Mouse (Mus musculus): Measurements from ENCODE around the gene Dnaja3. TPM values are rescaled to one million over a fixed set of nuclear protein-coding genes. Genes with fewer than 3 reads are reported as not detected.

Gene Dnaja3
- total RNA-seq, 2 experiments from 2014 or later = 56.5 to 106 TPM

GRCm38 (mm10) chr16:4702646-4703045, 62.9 kb downstream of the Dnaja3 start:
- ATAC-seq (replicated peaks; ENCODE audit: low FRiP score, low TSS enrichment, poor library complexity, severe bottlenecking) = no peak

- no peak for ATAC-seq (replicated peaks; ENCODE audit: low FRiP score, low TSS enrichment, poor library complexity, severe bottlenecking)
Measured at GRCm38 (mm10) chr16:4705541-4705940, 65.8 kb downstream of the Dnaja3 start.

- no peak for ATAC-seq (replicated peaks; ENCODE audit: low FRiP score, low TSS enrichment, poor library complexity, severe bottlenecking)
Measured at GRCm38 (mm10) chr16:4711173-4711572, 71.4 kb downstream of the Dnaja3 start.

- no peak for ATAC-seq (replicated peaks; ENCODE audit: low FRiP score, low TSS enrichment, poor library complexity, severe bottlenecking)
Measured at GRCm38 (mm10) chr16:4713861-4714710, 74.3 kb downstream of the Dnaja3 start.

- no peak for ATAC-seq (replicated peaks; ENCODE audit: low FRiP score, low TSS enrichment, poor library complexity, severe bottlenecking)
Measured at GRCm38 (mm10) chr16:4717866-4718265, 78.1 kb downstream of the Dnaja3 start.

- peak; percentile 89 for ATAC-seq (replicated peaks; ENCODE audit: low FRiP score, low TSS enrichment, poor library complexity, severe bottlenecking)
Measured at GRCm38 (mm10) chr16:4718753-4719518, 79.1 kb downstream of the Dnaja3 start, which contains the start of gene Nmral1. TSS of gene Nmral1 (minus strand) at chr16:4719356.

- no peak for ATAC-seq (replicated peaks; ENCODE audit: low FRiP score, low TSS enrichment, poor library complexity, severe bottlenecking)
Measured at GRCm38 (mm10) chr16:4722128-4722914, 82.5 kb downstream of the Dnaja3 start.

- no peak for ATAC-seq (replicated peaks; ENCODE audit: low FRiP score, low TSS enrichment, poor library complexity, severe bottlenecking)
Measured at GRCm38 (mm10) chr16:4722915-4723209, 83.1 kb downstream of the Dnaja3 start.

GRCm38 (mm10) chr16:4725266-4725665, 85.5 kb downstream of the Dnaja3 start:
- ATAC-seq (replicated peaks; ENCODE audit: low FRiP score, low TSS enrichment, poor library complexity, severe bottlenecking) = no peak

- ATAC-seq (replicated peaks; ENCODE audit: low FRiP score, low TSS enrichment, poor library complexity, severe bottlenecking) = peak; percentile 97
Measured at GRCm38 (mm10) chr16:4725780-4726527, 86.2 kb downstream of the Dnaja3 start, which contains the start of gene Hmox2. TSS of gene Hmox2 (plus strand) at chr16:4726361.

- peak; percentile 56 for ATAC-seq (replicated peaks; ENCODE audit: low FRiP score, low TSS enrichment, poor library complexity, severe bottlenecking)
Measured at GRCm38 (mm10) chr16:4726528-4727128, 86.8 kb downstream of the Dnaja3 start.

GRCm38 (mm10) chr16:4727526-4727925, 87.7 kb downstream of the Dnaja3 start:
- no peak for ATAC-seq (replicated peaks; ENCODE audit: low FRiP score, low TSS enrichment, poor library complexity, severe bottlenecking)

- ATAC-seq (replicated peaks; ENCODE audit: low FRiP score, low TSS enrichment, poor library complexity, severe bottlenecking) = no peak
Measured at GRCm38 (mm10) chr16:4727963-4728362, 88.2 kb downstream of the Dnaja3 start.

GRCm38 (mm10) chr16:4730776-4731358, 91.1 kb downstream of the Dnaja3 start:
- ATAC-seq (replicated peaks; ENCODE audit: low FRiP score, low TSS enrichment, poor library complexity, severe bottlenecking) = no peak

GRCm38 (mm10) chr16:4736262-4736661, 96.5 kb downstream of the Dnaja3 start:
- ATAC-seq (replicated peaks; ENCODE audit: low FRiP score, low TSS enrichment, poor library complexity, severe bottlenecking) = no peak

GRCm38 (mm10) chr16:4739994-4740393, 100.2 kb downstream of the Dnaja3 start:
- no peak for ATAC-seq (replicated peaks; ENCODE audit: low FRiP score, low TSS enrichment, poor library complexity, severe bottlenecking)

GRCm38 (mm10) chr16:4742186-4742585, 102.4 kb downstream of the Dnaja3 start:
- ATAC-seq (replicated peaks; ENCODE audit: low FRiP score, low TSS enrichment, poor library complexity, severe bottlenecking) = no peak

GRCm38 (mm10) chr16:4752155-4752554, 112.4 kb downstream of the Dnaja3 start:
- ATAC-seq (replicated peaks; ENCODE audit: low FRiP score, low TSS enrichment, poor library complexity, severe bottlenecking) = no peak

All from megakaryocyte-erythroid progenitor cell, adult 5-6 weeks (primary cell).